Mouse (Mus musculus): ENCODE measurements at regions not wholly inside any gene's neighbourhood (a gene's known extent, or its start where the extent isn't known, plus 50 kb on each side); places are given as distances from the start of the nearest gene placed in this dataset.

DNA sequence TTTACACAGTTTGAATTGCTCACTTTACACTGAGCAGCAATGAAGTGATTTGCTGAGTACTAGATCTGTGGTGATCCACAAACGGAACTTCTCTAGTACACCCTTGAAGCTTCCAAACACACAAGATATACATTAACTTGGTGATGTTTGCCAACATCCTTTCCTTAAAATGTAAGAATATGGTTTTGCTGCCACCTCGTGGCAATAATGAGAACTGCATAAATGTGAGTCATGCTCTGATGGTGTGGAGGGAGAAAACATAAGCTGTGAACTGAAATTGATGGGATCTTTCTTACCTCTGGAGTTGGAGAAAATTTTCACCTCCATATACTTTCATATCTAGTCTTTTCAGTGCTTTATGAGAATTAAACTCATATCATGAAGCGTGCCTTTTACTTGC is 51.6 kb downstream of the Bex3 start:
- peak; percentile 41 for DNase-seq (ENCODE audit: low spot score)

DNA sequence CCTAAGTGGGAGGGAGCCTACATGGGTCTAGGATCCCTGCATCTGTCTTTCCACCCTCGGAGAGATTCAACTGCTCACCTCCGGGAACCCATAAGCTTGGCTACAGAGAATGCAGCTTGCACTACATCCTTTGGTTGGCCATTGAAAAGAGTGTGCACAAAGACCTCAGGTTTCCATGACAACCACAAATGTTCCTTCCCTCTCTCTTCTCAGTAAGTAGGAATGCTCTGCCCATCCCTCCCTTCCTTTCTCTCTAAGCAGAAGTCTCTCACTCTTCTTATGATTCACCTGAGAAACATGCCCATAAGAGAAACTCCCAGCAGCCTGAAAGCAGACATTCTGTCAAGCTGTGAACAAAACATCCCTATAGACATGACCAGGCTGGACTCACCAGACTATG is 95.8 kb downstream of the Bex3 start:
- no peak for DNase-seq (ENCODE audit: low spot score)

Data from urinary bladder, postnatal 14 days (tissue).